In genomic region chr17:35567150-35567549, GRCm38 (mm10) we compare ENCODE assay signal across 28 mouse cellular contexts. TPM values are rescaled to one million over a fixed set of nuclear protein-coding genes. Genes with fewer than 3 reads are reported as not detected.
"Had no signal": no experiment of that assay in that cellular context is flagged by ENCODE, and none has a peak within 500 bp of the region (broad histone marks: within the 10 kb centered on the region; RNA-seq: fewer than 3 reads in every experiment).

Gene 2300002M23Rik (plus strand): TSS chr17:35567450.

- H3K9ac ChIP-seq: limb, embryonic 12.5 days; limb, embryonic 15.5 days; liver, embryonic 12.5 days; liver, embryonic 15.5 days; midbrain, embryonic 12.5 days; midbrain, embryonic 15.5 days; neural tube, embryonic 15.5 days had no signal

- H3K9me3 ChIP-seq: limb, embryonic 15.5 days; liver, embryonic 15.5 days; midbrain, embryonic 15.5 days; neural tube, embryonic 12.5 days; neural tube, embryonic 15.5 days had no signal

- H3K4me3 ChIP-seq: left cerebral cortex, adult 2 months; limb, embryonic 12.5 days; limb, embryonic 15.5 days; liver, embryonic 12.5 days; liver, embryonic 15.5 days; midbrain, embryonic 15.5 days; neural tube, embryonic 12.5 days; neural tube, embryonic 15.5 days had no signal

- H3K27ac ChIP-seq: kidney, postnatal 0 days; left cerebral cortex, adult 2 months; limb, embryonic 12.5 days; limb, embryonic 15.5 days; liver, embryonic 12.5 days; liver, embryonic 15.5 days; macrophage; midbrain, embryonic 12.5 days; midbrain, embryonic 15.5 days; neural tube, embryonic 12.5 days; neural tube, embryonic 15.5 days had no signal

- H3K4me2 ChIP-seq: limb, embryonic 12.5 days; limb, embryonic 15.5 days; liver, embryonic 12.5 days; liver, embryonic 15.5 days; midbrain, embryonic 15.5 days had no signal

- DNase-seq: kidney, adult 11 months; kidney, adult 9 months; layer of hippocampus, postnatal 36 days; left cerebral cortex, postnatal 4 days; lung, adult 18-20 months; lung, postnatal 14 days; right cerebral cortex, adult 18-20 months; right cerebral cortex, postnatal 14 days; right cerebral cortex, postnatal 4 days; thymus, adult 2 months; thymus, postnatal 14 days; thymus, postnatal 4 days had no signal

- H3K4me1 ChIP-seq: liver, embryonic 12.5 days; liver, embryonic 15.5 days had no signal

- H3K36me3 ChIP-seq: limb, embryonic 12.5 days; limb, embryonic 15.5 days; liver, embryonic 12.5 days; liver, embryonic 15.5 days; midbrain, embryonic 12.5 days; midbrain, embryonic 15.5 days; neural tube, embryonic 12.5 days; neural tube, embryonic 15.5 days had no signal

- ATAC-seq: liver, embryonic 12.5 days; midbrain, embryonic 15.5 days had no signal

RNA-seq across cellular contexts. Expression of gene 2300002M23Rik, which starts in this region (rescaled TPM):
- total RNA-seq: layer of hippocampus, adult 8-10 months; layer of hippocampus, postnatal 10 days; layer of hippocampus, postnatal 36 days; left cerebral cortex, adult 2 months; left cerebral cortex, postnatal 10 days; left cerebral cortex, postnatal 4 days; megakaryocyte, adult 5-6 weeks had no signal
- polyA plus RNA-seq: kidney, postnatal 0 days; limb, embryonic 12.5 days; liver, embryonic 12.5 days; liver, embryonic 15.5 days; macrophage; midbrain, embryonic 12.5 days; midbrain, embryonic 15.5 days; neural tube, embryonic 12.5 days; neural tube, embryonic 15.5 days; stomach, embryonic 14.5 days had no signal
